Mouse (Mus musculus): ENCODE measurements around the gene 1110004F10Rik.

Gene 1110004F10Rik

GRCm38 (mm10) chr7:116145030-116145429, 105.8 kb downstream of the 1110004F10Rik start:
- no peak for DNase-seq (ENCODE audit: low spot score)

- DNase-seq (ENCODE audit: low spot score): no peak
Measured at GRCm38 (mm10) chr7:116147114-116147513, 107.9 kb downstream of the 1110004F10Rik start.

GRCm38 (mm10) chr7:116149568-116149967, 110.4 kb downstream of the 1110004F10Rik start:
- no peak for DNase-seq (ENCODE audit: low spot score)

- no peak for DNase-seq (ENCODE audit: low spot score)
Measured at GRCm38 (mm10) chr7:116153781-116154368, 114.7 kb downstream of the 1110004F10Rik start.

All from testis, postnatal 14 days (tissue).